Mouse (Mus musculus) MEL-GATA-1-ER (cell line): ENCODE results near the gene Gm10282.

Source experiments
- DNase-seq: peaks from one replicate; pipeline ENCODE4 v3.0.0-alpha.2; 2012; ENCODE audit warnings: low read depth; ENCODE audit errors: extremely low read depth

Gm10282 gene

DNA sequence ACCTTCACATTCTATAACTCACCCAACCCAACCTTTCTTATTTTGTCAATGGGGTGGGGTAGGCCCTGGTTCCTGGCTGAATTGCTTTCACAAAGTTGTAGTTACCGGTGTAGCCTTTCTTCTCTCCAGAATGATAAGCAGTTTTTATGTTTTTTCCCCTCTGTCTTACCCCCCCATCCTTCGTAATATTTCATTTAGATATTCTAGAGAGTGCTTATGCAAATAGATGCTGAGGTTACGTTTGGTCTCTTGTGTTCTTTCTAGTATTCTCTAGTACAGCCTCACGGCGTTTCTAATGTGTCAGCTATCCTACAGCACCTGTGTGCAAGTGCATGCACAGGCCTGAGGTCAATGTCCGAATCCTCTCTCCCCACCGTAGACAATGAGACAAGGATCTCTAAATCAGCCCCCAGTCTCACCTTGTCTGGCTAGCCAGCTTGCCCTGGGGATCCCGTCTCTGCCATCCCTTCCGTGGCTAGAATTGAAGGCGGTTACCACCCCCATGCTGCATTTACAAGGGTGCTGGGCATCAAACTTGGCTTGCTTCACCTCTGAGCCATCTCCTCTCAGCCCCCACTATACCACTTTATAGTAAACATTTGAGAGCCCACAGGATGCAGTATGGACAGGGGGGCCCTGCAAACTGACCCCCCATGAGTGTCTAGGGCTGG is 19.1 kb upstream of the Gm10282 start:
- no peak for DNase-seq

DNA sequence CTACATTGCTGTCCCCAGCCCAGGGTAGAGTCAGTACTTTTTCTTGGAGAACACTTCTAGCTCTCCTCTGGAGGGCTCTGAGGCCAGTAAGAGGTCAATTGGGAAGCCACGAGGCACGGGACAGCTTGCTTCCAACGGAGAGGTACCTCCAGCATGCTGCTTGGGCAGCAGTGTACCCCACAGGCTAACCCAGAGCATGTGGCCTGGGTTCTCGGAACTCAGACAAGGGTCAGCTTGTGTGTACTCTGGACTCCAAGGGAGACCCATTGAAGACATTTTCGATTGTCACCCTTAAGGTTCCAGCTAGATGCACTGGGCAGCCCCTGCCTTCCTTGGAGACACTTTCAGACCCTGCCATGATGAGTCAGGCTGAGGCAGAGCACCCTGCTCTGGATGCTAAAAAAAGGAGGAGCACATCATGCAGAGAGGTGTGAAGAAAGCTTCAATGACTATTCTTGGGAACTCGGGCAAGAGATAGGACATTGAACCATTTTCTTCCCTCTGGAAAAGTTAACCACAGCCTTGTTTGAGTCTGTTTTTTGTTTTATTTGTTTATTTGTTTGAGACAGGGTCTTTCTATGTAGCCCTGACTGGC is 18.2 kb upstream of the Gm10282 start:
- no peak for DNase-seq

- DNase-seq: no peak
Observed at GRCm38 (mm10) chr8:72322471-72322889, 17.4 kb upstream of the Gm10282 start.

- DNase-seq: no peak
Observed at GRCm38 (mm10) chr8:72321635-72322441, 16.8 kb upstream of the Gm10282 start.

DNA sequence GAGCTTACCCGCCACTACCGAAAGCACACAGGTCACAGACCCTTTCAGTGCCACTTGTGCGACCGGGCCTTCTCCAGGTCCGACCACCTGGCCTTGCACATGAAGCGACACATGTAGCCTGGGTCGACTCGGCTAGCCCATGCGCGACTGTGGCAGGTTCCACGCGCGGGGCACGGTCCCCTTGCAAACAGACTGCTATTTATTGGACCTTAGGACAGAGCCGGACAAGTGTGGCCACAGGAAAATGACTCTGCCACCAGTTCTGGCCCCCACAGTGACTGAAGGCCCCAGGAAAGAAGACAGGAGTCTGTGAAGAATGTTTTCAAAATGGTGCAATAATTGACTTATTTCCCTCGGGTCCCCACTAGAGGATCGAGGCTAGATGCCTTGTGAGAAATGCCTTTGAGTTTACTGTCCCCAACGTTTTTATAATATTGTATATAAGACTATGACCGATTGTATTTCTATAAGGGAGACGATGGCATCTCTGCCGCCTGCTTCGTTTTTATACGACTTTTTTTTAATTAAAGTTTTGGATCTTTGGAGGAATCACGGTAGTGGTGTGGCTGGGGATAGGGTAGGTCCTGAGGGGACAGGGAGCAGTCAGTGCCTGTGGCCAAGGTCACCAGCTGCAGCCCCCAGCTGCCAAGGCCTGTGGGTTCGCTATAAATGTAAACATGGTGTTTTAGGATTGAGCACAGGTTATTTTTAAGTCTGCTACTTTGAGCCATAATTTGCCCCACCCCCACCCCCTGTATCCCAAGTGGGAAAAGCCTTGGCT is 15.9 kb upstream of the Gm10282 start:
- DNase-seq: no peak

DNA sequence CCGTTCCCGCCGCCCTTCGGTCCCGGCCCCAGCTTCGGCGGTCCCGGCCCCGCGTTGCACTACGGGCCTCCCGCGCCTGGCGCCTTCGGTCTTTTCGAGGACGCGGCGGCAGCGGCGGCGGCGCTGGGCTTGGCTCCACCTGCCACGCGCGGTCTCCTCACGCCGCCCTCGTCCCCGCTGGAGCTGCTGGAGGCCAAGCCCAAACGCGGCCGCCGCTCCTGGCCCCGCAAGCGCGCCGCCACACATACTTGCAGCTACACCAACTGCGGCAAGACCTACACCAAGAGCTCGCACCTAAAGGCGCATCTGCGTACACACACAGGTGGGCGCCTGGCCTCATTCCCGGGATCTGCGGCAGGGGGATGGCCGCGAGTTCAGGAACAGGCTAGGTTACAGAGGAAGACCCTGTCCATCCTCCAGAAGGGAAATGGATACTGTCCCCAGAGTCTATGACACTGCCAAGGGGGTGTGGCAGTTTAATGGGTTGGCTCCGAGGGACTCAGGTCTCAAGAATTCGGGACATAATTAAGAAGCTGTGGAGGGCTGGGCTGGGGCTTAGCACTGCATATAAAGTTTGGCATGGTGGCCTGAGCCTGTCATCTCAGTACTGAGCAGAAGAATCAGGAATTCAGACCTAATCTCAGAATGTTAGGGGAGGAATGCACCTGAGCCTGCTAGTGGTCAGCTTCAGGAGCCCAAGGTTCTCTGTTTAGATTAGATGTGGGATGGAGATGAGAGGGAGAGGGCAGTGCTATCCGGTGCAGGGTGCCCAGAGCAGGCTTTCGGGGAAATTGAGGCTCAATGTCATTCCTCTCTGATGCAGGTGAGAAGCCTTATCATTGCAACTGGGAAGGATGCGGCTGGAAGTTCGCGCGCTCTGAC is 15.1 kb upstream of the Gm10282 start:
- no peak for DNase-seq

DNA sequence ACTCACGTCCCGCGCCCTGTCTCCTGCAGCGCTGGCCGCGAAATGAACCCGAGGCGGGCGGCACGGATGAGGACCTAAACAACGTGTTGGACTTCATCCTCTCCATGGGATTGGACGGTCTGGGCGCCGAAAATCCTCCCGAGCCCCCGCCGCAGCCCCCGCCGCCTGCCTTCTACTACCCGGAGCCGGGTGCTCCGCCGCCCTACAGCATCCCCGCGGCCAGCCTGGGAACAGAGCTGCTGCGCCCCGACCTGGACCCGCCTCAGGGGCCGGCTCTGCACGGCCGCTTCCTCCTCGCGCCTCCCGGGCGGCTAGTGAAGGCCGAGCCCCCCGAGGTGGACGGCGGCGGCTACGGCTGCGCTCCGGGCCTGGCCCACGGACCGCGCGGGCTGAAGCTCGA is 14.3 kb upstream of the Gm10282 start:
- no peak for DNase-seq

GRCm38 (mm10) chr8:72318801-72319322 is 13.8 kb upstream of the Gm10282 start, which contains the start of gene Klf2:
Gene Klf2 (plus strand): TSS chr8:72319033.
- no peak for DNase-seq

GRCm38 (mm10) chr8:72317741-72318301 is 12.8 kb upstream of the Gm10282 start:
- DNase-seq: no peak

- no peak for DNase-seq
Observed at GRCm38 (mm10) chr8:72316053-72316695, 11.1 kb upstream of the Gm10282 start.

DNA sequence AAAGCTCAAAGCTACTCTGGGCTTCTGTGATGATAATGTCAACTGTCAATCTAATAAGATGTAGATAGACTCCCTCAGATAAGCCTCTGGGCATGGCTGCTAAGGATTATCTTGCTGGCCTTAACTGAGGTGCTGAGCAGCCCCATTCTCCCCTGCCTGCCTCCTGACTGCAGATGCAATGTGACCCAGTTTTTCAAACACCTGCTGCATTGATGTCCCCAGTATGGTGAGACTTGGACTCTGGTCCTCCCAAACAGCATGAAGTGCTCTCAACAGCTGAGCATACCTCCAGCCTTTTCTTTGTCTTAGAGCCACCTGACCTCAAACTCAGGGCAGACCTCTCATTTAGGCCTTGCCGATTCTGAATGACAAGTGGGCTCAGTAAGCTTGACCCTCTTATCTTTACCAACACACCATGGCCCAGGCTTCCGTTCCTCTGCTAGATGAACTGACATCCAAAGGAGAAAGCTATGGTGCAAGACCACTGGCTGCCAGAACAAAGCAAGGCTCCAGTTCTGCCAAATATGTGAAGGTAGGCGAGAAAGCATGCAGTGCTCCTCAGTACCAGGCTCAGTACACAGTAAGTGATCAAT is 8.0 kb upstream of the Gm10282 start:
- no peak for DNase-seq

GRCm38 (mm10) chr8:72310849-72311506 is 5.9 kb upstream of the Gm10282 start:
- DNase-seq: no peak

DNA sequence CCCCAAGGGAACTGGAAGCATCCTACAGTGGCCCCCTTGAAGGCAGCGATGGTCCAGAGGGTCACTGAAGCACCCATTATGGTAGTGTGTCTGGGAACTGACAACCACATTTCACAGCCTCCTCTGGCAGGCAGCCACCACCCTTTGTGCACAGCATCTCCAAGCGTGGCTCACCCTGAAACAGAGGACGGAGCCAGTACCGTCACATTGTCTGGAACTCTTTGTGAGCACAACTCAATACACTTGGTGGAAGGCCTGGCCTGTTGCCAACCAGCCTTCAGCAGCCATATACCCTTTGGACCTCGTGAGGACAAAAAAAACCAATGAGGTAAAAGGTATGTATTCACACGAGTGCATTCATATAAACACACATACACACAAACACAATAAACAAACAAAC is 3.2 kb upstream of the Gm10282 start:
- DNase-seq: no peak

GRCm38 (mm10) chr8:72306913-72307312 is 1.9 kb upstream of the Gm10282 start:
- no peak for DNase-seq

DNA sequence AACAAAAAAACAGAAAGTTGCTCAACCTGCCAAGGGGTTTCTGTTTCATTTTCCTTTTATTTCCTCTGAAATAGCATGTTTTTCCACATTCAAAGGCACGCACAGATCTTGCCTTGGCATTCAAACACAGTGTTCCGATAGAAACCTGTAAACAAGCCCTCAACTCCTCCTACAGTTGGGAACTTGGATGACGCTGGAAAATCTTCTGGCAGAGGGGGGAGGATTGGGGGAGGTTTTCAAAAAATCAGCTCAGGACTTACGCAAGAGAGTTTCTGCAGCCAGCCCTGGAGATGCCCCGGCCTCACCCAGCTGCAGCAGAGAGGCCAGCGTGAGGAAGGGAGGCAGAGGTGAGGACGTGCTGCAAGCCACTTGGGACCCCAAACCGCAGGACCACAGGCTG is 1.4 kb downstream of the Gm10282 start:
- DNase-seq: no peak

DNA sequence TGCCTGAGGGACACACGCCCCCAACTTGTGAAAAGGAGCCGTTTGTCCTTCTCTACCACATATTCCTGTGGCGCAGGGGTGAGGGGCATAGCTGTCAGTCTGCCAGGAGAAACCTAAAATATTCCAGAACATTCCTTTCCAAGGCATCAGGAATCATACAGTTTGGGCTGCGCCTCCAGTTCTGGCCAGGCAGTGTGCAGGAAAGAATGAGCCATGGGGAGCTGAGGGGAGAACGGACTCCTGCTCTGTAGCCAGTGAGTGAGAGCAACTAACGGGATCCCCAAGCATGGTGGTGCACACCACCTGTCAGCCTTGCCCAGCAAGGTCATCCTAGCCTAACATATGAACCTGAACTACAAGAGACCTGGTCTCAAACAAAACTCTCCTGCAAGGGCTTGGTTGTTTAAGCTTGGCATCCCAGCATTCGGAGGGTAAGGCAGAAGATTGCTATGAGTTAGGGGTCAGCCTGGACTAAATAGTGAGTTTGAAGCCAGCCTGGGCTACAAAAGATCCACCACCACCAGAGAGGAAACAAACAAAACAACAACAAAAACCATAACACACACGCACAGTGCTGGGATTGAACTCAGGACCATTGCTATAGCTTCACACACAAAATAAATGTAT is 2.0 kb downstream of the Gm10282 start:
- DNase-seq: no peak

DNA sequence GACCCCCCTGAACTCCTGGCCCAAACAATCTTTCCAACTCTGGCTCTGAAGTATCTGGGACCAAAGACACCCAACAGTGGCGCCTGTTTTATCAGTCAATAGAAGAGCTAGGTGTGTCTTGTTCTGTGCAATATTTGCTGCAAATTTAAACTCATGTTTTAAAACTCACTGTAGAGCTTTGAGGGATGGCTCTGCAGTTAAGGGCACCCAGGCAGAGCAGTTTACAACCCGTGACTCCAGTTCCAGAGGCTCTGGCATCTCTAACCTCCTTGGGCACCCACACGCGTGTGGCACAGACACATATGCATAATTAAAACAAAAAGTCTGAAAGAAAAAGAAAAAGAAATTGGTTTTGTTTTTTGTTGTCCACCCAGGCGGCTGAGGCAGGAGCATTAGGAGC is 3.6 kb downstream of the Gm10282 start:
- no peak for DNase-seq
